Mouse (Mus musculus) retina, postnatal 1 day (tissue): Measurements from ENCODE around the gene Tmem107.

Experiments used
- DNase-seq: peaks from one replicate; pipeline ENCODE4 v3.0.0-alpha.2; 2012

The Tmem107 gene

DNA sequence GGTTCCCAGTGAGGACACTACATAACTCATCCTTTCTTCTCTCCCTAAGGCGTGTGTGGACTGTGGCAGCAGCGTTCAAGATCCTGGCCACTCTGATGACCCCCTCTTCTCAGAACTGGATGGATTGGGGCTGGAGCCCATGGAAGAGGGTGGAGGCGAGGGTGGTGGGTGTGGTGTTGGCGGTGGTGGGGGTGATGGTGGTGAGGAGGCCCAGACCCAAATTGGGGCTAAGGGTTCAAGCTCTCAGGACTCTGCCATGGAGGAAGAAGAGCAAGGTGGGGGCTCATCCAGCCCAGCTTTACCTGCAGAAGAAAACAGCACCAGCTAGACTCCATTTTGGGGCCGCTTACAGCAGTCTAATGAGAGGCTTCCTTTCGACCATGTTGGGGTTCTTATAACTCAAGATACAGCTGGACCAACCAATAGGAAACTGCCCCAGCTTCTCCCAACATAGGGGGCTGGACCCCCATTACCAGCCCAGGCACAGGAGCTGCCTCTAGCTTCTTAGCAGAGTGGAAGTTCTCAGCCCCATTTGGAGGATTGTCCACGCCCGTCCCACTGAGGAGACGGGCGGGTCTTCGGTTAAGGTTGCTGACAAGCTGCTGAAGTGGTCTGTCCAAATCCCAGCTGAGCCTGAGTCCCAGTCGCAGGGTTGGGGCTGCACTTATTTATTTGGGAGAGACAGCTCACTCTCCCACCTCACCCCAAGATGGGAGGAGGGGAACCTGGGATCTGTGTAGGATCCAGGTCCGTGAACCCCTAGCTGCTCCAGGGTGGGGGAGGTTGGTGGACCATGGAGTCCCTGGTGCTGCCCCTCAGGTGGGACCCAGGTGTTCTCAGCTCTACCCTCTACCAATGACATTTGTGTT lies 38.7 kb downstream of the Tmem107 start:
- no peak for DNase-seq

DNA sequence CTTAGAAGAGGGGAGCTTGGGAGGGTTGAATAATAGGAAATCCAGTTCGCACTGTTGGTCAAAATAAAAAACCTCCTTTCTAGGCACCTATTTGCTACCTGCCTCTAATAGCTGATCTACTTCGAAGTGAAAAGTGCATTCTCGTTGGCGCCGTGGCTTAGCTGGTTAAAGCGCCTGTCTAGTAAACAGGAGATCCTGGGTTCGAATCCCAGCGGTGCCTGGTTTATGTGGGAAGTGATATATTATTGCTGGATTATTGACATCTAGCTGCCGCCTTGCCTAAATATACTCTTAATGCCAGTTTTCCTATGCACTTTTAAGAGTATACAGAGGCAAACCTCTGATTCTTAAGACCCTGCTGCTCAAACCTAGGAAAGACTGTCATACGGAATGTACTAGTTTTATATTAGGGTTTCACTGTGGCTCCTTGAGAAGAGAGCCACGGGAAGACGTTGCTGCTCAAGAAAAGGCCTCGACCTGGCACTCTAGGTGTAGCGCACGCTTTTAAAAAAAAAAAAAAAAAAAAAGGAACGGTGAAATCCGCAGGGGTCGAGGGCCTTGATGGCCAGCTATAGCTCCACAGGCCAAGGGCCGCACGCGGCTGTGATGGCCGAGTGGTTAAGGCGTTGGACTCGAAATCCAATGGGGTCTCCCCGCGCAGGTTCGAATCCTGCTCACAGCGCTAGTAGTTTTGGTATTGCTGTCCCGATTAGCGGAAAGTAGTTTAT lies 39.9 kb downstream of the Tmem107 start:
- peak; percentile 91 for DNase-seq

DNA sequence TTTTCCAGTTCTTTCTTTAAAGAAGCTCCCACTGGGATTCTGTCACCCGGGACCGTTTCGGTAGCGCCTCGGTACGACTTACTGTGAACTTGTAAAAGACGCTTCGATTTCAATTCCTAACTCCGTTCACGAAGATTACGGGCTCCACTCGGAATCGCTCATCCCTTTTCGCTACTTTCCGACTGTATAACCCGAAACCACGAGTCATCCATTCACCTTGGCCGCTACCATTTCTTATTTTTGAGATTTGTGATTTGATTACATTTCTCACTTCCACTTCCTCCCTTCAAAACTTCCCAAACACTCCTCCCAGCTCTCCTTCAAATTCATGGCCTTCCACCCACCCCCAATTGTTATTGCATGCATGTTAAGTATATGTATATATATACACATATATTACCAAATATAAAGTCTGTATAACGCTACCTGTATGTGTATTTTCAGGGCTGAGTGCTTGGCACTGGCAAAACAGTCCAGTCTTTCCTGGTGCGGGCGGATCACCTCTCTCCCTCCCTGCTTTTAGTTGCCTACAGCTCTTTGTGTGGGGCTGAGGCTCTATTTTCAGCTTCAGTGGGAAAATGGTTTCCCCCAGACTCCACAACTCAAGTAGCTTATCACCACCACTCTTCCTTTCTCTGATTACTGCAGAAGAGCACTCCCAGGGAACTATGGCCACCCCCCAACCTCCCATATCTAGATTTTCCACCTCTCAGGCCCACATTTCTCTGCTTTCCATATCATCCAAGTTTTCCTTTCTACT lies 40.6 kb downstream of the Tmem107 start:
- no peak for DNase-seq

DNA sequence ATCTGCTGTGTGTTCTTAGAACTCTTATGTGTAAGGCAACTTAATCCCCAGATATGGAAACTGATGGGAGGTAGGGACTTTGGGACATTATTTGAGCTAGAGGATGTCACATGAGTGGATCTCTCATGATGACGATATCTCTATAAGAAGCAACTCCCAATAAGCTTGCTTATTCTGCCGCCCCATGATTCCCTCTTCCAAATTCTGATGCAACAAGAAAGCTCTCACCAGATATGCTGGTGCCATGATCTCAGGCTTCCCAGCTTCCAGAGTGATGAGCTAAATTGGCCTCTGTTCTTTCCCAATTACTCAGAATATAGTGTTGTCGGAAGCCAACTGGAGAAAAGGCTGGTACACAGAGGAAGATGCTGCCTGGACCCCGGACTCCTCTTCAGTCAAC lies 41.3 kb downstream of the Tmem107 start:
- DNase-seq = no peak

DNA sequence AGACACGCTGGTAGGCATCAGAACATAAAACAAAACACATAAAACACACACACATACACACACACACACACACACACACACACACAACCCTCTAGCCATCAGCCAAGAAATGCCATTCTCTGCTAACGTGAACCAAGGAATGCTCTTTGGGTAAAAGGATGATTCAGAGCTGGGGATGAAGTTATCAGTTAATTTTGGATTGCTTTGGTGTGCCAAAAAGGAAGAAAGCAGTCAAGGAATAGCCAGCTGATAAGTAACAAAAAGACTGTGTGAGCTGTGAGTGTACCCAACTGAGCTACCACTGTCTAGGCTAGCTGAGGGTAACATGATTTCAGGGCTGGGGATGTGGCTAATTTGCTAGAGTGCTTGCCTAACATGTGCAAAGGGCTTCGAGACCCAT lies 43.4 kb downstream of the Tmem107 start:
- no peak for DNase-seq

DNA sequence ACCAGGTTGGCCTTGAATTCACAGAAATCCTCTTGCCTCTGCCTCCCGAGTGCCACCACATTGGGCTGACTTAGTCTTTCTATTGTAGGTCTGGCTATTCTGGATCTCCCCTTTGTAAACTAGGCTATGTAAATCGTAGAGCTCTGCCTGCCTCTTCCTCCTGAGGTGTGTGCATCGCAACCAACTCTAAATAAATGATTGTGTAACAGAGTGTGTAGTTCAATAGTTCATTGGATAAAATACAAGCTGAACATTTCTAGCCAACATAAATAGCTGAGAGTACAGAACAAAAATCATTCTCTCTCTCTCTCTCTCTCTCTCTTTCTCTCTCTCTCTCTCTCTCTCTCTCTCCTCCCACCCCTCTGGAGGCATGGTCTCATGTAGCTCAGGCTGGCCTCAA lies 44.0 kb downstream of the Tmem107 start:
- no peak for DNase-seq

DNA sequence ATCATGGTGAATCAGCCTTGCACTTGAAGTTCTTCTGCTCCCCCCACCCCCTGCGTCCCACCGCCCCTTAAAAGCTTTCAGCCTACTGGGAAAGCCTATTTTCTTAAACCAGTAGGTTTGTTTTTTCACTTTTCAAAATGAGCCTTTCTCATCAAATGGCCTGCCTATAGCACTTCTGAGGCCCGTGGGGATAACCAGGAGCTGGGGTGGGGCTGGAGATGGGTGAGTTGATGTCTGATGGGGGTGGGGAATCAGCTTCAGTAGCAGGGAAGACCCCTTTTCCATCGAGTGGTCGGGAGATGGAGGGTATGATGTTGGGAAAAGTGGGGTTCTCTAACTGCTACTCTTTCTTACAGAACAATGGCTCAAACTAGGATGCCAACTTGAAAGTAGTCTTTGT lies 46.2 kb downstream of the Tmem107 start:
- DNase-seq = no peak

DNA sequence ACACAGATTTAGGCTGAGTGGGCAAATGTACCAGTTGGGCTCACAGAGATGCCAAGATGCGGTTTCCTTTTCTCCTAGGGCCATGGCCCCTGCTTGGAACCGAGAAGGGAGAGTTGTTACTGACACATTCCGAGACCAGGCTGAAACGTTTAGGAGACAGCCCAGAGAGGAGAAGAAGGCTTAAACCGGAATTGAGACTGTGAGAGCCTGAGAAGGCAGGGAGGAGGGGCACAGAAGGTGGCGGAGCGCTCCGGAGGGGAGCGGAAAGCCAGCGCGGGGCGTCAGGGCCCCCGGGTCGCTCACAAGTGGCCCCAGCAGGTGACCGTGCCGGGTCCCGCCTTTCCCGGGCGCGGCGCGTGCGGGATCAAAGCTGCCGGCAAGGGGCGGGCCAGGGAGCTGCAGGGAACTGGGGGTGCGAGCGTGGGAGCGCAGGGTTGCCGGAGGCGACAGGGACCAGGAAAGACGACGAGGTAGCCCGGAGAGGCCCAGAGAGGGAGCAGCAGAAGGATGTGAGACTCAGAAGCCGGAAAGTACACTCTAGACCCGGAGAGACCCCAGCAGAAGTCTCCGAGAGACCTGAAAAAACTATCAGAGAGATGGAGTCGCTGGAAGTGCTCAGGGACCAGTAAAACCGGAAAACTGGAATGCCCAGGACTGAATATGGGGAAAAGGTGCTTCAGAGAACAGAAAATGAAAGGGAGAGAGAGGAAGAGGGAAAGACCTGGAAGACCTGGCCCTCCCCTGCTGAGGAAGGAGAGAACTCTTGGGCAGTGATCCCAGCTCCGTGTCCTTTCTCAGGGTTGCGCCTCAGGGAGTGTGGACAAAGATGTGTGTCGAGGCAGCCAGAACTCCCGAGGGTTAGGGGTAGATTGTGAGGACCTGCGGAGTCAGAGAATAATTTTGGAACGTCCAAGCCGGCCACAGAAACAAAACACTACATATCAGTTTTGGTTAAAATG lies 47.4 kb downstream of the Tmem107 start:
- DNase-seq = peak; percentile 77

DNA sequence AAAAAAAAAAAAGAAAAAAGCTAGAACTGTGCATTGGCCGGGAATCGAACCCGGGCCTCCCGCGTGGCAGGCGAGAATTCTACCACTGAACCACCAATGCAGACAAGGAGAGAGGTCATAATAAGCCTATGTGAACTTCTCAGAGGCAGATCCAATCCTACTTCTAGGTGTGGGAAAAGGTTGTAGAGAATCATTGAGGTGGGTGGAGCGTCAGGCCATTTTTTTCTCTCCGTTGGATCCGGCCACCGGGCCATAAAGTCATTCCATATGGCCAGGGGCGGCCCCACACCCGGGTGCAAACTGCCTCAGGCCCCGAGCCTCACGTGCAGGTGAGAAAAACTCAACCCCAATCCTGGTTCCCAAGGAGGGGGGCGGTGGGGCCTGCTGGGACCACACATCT lies 48.2 kb downstream of the Tmem107 start:
- peak; percentile 93 for DNase-seq

DNA sequence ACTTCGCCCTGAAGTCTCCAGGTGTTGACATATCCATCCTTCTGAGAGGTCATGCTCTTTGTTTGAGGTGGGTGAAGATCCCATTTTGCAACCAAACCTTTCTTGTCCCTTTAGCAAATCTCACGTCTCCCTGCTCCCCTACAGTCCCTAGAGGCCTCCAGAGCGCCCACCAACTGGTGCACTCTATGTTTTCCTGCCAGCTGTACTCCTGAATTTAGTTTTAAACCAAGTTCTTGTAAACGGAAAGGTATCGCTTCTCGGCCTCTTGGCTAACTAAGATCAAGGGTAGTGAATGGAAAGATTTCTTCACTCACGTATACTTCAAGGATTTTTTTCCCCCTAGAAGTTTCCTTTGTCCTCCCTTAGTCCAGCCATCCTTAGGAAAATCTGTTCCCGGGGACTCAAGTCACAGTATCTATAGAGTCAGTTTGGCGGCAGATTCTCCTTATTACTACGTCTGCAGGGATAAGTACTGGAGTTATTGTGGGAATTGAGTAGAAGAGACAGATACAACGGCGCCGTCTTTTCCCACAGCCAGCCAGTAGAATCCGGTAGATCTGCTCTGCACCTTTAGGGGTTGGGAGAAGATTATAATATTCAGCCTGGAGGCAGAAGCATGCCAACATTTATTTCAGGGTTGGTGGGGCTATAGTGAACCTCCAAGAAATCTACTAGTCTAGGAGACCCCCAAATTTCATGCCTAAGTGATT lies 49.0 kb downstream of the Tmem107 start:
- no peak for DNase-seq

DNA sequence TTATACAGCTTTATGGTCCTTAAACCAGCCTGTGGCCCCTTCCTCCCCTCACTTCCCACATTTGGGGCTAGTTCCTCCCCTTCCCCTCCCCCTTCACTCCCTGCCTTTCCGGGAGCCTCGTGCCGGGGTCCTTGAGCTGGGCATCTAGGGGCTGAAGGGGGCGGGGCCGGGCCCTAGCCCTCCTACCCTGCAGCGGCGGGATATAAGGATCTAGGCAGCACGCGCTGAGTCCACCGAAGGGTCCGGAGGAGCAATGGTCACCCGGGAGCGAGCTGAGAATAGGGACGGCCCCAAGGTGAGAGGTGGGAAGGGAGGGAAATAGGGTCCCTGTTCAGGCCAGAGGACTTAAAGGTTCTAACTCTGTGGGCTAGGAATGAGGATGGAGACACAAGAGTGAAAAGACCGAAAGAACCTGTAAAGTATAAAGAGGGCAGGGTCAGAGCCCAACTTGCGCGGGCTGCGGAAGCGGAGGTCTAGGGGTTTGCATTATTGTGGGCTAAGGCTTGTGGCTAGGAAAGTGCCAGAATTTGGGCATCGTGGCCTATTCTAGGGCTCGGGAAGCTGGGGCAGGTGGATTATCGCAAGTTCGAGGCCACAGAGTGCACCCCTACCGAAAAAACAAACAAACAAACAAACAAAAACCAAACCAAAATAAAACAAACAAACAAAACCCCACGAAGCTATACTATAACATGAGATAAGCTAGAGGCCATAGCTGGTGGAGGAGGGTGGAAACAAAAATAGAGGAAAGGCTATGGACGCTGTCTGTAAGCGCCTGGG lies 49.8 kb downstream of the Tmem107 start, which contains the start of gene Hes7:
TSS of gene Hes7 (plus strand) at position 184 of the 780 bp plus-strand sequence.
- DNase-seq = peak; percentile 69

DNA sequence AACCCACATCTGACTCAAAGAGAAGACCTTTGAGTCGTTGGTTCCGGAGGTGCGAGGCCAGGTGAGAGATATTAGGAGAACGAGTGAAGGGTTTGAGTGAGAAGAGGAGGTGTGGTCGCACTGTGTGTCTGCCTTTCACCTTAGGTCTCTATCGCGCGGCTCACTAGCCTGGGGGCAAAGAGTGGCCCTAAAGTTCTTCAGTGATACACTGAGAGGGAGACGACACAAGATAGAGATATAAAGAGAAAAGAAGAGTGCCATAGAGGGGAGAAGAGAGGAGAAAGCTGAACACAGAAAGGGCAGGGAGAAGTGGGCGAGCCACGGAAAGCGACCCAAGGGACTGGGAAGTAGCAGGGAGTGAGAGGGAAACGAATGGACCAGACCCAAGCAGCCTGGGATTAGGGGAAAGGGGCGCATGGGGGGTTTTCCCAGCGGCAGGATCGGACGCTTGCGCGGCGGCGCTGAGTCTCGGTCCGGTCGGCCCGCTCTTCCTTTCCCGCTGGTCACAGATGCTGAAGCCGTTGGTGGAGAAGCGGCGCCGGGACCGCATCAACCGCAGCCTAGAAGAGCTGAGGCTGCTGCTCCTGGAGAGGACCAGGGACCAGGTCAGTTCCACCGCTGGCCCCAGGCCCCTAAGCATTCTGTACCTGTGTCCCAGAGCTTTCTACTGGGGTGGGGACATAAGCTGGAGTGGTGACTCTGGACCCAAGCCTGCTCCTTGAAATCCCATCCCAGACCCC lies 50.6 kb downstream of the Tmem107 start:
- peak; percentile 38 for DNase-seq

DNA sequence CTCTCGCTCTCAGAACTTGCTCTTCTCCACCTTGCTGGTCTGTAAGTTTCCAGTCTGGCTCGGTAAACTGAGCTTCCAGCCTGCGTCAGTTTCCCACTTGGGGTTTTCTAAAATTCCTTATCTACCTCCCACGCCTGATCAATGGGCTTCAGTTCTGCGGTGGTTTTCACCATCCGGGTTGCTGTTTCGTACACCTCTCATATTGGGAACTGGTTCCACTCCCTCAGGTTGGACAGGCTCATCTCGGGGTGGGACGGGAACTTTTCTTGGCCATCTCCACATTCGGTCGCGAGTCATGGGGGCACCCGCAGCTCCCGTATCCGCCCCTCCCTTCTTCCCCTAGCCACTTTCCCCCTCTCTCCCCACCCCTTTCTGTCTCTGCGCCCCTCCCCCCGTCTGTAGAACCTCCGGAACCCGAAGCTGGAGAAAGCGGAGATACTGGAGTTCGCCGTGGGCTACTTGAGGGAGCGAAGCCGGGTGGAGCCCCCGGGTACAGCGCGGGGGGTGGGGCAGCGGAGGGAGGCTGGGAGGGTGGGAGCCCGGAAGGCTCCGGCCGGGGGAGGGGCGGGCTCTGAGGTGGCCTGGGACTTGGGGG lies 51.2 kb downstream of the Tmem107 start:
- peak; percentile 79 for DNase-seq

DNA sequence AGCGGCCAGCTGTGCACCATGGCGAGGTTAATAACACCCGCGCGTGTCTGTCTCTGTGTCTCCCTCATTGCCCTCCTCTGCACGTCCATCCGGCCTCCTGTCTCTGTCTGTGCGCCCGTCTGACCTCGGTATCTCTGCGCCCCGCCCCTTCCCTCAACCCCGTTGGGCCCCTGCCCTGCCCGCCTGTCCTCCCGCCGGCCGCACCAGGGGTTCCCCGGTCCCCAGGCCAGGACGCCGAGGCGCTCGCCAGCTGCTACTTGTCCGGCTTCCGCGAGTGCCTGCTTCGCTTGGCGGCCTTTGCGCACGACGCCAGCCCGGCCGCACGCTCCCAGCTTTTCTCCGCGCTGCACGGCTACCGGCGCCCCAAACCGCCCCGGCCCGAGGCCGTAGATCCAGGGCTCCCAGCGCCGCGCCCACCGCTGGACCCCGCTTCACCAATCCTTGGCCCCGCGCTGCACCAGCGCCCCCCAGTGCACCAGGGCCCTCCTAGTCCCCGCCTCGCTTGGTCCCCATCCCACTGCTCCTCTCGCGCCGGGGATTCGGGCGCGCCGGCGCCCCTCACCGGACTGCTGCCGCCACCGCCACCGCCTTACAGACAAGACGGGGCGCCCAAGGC lies 51.8 kb downstream of the Tmem107 start, which contains the start of gene 9130213A22Rik:
TSS of gene 9130213A22Rik (minus strand) at position 254 of the 616 bp plus-strand sequence.
- peak; percentile 94 for DNase-seq
